Mouse (Mus musculus) urinary bladder, postnatal 4 days (tissue): Measurements from ENCODE around the gene Dcaf15.

Source experiments
- DNase-seq, 2 experiments: peaks; one replicate each; pipeline ENCODE4 v3.0.0; 2021 to 2022; ENCODE audit warnings: low spot score in 2 of 2

The Dcaf15 gene

GRCm38 (mm10) chr8:84067047-84067573, 37.5 kb downstream of the Dcaf15 start:
- peak; percentile 96 to 97 for DNase-seq

DNA sequence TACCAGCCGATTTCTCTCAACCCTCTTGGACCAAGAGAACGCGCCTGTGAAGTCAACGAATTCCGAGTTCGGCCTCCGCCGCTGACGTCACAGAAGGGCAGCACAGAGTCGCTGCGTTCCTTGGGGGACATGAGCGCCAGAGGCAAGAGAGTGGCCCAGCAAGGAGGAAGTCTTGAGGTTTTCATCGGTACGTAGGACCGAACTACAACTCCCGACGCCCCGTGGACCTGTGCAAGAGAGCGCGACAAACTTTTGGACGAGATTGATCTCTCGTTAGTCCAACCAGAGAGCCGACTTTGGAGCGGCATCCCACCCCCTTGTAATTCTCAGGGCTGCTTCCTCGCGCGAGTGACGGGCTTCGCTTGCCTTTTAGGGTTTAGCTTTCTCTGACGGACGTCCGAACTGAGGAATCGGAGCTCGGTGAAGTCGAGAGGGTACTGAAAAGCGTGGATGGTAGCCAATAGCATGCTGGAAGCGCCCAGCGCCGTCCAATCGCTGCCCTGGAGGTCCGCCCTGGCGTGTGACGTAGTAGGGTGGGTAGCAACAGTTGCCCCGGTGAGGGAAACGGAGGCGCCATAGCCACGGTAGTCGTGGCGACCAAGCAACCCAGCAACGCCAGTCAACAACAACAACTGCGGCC, 38.2 kb downstream of the Dcaf15 start, which contains the start of gene Rfx1:
TSS of gene Rfx1 (plus strand) at position 544 of the 640 bp plus-strand sequence.
- peak; percentile 99 to 100 for DNase-seq

DNA sequence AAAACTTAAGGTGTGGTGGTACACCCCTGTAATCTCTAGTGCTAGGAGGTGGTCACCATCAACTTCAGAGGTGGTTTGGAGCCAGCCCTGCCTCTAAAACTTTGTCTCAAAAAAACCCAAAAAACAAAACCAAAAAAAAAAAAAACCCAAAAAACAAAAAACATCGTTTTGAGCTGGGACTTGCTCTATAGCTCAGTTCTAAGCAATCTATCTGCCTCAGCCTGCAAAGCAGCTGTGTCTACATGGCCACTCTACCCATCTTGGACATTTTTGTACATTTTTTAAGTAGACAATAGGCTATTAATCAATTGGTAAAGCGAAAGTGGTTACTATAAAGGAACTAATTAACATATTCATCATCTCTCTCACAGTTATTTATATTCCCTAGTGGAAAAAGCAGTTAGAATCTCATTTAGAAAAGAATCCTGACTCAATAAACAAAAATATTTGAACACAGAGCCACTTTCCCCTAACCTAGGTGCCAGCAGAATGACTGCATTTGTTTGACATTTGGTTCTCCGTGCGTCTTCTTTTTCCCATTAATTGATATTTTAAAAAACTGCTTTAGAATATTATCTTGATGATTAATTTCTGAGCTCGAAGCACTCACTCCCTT, 39.0 kb downstream of the Dcaf15 start:
- DNase-seq = no peak

- no peak for DNase-seq
Measured at GRCm38 (mm10) chr8:84065037-84065436, 39.5 kb downstream of the Dcaf15 start, which contains the start of gene Gm10643. Gene Gm10643, minus strand, starts transcription at chr8:84065137.

DNA sequence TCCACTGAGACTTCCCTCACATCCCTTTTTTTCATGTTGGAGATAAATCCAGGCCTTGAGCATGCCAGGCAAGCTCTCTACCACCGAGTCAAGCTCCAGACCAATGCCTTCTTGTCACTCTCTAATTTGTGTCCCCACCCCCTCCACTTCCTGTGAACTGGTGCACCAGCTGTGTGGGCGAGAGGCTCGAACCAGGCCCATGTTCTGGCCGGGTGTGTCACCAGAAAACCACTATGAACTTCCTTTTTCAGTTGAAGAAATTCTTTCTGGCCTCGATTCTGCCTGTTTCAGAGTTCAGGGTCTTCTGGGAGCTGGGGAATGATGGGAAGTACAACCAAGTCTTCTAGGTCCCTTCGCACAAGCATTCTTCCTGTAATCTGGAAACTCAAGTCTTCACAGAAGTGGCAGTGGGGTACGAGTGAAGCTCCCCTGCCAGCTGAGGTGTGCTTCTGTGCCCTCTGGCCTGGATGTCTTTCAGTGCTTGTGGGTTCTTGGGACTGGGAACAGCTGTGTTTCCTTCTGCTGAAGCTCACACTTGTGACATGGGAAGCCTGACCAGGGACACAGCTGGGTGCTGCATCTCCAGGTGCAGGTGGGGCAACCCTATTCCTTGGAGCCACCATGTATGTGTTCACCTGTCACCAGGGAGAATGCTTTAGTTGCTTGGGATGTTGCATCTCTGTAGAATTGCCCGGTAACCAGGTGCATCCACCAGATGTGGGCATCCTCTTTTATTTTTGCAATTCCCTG, 40.5 kb downstream of the Dcaf15 start:
- no peak for DNase-seq

- DNase-seq = no peak
Measured at GRCm38 (mm10) chr8:84060245-84060644, 44.3 kb downstream of the Dcaf15 start.

- no peak for DNase-seq
Measured at GRCm38 (mm10) chr8:84059226-84059625, 45.3 kb downstream of the Dcaf15 start.

DNA sequence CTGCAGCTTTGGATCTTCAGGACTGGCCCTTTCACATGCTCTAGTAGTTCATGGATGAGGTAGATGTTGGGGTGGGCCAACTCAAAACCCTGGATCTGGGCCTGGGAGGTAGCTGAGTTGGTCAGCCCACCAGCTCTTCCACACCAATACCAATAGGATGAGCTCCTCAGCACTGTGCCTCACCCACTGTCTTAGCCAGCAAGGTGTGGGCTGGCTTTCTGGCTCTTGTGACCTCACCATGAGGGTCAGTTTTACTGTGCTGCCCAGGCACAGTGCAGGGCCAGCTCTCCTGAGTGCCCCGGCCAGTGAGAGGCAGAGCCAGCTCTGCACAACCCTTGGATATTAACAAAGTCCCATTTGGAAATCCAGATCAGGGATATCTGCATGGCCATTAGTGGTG, 46.7 kb downstream of the Dcaf15 start:
- no peak for DNase-seq

DNA sequence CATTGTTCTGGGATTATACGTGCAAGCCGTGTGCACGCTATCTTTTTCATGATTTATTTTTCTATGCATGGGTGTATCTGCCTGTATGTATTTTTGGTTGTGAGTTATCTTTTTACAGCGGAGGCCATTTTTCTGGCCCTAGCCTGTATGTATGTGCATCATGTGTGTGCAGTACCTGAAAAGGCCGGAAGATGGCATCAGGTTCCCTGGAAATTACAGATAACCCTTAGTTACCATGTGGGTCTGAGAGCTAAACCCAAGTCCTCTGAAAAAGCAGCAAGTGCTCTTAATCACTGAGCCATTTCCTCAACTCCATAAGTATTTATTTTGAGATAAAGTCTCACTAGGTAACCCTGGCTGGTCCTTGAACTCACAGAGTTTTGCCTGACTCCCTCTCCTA, 51.3 kb downstream of the Dcaf15 start:
- no peak for DNase-seq

- DNase-seq = no peak
Measured at GRCm38 (mm10) chr8:84052746-84053145, 51.8 kb downstream of the Dcaf15 start.

GRCm38 (mm10) chr8:84048171-84048570, 56.4 kb downstream of the Dcaf15 start:
- DNase-seq = no peak
